Mouse (Mus musculus) ovary, adult 18-20 months (tissue): ENCODE data around the gene D1Ertd622e.
"Not testable (repeated sequence)": the region's sequence is repeated elsewhere in the genome, so short reads cannot be mapped to it uniquely, and the experiment has no call there.

Experiments
- DNase-seq: peaks from one replicate; pipeline ENCODE4 v3.0.0; 2022; ENCODE audit warnings: low spot score, mixed read lengths

D1Ertd622e gene

DNA sequence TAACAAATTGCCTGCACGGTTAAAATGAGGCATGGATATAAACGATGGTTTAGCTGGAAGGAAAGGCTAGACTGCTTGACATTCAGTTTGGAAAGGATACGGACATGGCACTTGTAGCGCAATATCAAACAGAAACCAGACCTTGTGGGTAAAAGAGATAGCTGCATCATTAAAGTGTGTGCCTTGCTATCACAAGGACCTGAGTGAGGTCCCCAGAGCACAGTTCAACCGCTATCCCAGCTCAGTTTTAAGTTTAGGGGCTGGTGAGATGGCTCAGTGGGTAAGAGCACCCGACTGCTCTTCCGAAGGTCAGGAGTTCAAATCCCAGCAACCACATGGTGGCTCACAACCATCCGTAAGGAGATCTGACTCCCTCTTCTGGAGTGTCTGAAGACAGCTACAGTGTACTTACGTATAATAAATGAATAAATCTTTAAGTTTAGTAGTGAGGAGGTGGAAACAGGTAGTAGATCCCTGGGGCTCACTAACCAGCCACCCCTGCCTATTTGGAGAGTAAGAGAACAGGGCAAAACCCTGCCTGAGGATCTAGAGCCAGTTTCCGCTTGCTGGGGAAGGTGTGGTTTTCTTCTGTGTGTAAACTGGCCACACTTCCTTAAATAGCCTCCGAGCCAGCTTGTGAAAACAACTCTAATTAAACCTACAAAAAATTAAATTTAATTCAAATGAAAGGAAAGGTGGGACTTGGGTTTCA lies 29.2 kb downstream of the D1Ertd622e start:
- no peak for DNase-seq

DNA sequence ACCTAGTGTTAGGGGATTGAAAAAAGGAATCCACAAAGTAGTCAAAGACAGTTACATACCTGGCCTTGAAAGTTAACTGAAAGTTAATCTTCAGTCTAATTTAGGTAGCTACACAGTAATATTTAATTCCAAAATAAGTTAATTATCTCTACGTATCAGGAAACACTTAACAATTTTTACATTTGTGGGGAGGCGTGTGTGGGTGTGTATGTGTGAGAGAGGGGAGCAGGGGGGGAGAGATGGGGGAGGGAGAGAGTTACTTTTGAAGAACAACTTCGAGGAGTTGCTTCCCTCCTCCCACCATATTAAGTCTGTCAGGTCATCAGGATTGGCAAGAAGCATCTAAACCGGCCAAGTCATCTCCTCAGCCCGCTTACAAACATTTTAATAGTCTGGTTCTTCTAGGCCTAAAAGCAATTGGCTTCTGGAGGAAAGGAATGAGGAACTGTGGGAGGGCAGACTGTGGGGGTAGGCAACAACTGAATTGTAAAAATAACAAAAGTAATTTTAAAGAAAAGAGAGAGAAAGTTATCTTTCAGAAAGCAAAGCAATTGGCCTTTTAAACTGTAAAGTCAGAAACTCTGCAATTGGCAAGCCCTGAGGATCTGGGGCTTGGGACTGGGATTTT lies 29.9 kb downstream of the D1Ertd622e start:
- DNase-seq: no peak

DNA sequence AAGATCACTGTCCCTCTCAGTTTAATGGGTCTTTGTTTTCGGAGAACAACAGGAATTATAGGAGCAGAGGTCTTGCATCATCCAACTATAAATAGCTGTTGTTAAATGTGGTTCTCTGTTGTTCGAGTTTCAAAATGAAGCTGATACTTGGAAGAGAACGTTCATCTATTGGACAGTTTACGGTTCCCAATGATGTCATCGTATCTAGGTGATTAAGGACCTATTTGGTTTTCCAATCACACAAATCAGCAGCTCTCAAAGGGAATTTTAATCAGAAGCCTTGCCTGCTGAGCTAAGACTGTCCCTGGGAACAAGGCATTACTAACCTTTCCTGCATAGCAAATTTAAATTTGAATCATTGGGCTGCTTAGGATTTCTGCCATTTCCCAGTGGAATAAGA lies 31.7 kb downstream of the D1Ertd622e start:
- DNase-seq: no peak

DNA sequence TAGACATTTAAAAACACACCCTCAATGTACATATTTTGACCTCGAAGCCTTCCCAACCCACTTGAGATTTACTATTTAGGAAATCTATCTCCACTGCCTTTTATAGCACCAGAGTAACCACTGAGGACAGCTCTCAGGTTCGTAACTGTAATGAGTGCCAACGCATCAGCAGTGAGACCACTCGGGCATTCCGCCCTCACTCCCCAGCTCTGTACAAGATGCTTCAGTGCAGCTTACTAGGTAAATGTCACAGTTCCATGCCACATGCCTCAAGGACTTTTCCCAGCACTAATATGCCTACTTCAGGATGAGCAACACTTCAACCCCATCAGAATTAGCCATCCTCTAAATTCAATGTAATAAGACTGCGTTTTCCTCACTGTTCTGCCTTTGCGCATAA lies 33.0 kb downstream of the D1Ertd622e start:
- DNase-seq: no peak

DNA sequence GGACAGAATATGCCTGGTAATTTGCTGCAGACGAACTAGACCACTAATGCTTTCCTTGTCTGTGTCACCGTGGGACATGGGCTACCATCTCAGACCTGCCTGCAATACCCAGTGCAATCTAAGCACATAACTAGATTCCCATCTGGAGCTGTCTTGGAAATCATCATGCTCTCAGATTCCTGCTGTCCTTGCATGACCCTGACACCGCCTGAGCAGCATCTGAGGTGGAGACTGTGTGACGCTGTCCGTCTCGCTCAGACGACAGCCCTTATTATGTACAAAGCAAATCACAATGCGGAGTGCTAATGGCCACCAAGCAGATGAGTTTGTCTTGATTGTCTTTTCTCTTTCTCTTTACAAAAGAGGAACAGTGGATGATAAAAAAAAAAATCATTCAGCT lies 33.9 kb downstream of the D1Ertd622e start:
- no peak for DNase-seq

DNA sequence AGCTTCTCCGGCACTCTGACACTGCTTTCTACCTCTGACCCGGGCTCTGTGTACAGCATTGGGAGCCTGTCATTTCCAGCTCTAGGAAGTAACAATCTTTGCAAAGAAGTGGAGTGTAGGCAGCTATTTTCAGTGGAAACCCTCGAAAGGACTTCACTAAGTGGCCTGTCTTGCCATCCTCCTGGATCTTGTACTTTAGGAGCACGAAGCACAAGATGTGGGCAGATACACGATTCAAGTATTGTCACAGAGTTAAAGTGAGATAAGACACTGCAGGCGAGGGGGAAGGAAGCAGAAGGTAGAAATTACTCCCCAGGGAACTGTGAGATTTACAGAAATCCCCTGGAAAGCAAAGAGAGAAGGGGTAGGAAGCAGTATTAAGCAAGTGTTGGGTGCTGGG lies 36.4 kb downstream of the D1Ertd622e start:
- DNase-seq: no peak

DNA sequence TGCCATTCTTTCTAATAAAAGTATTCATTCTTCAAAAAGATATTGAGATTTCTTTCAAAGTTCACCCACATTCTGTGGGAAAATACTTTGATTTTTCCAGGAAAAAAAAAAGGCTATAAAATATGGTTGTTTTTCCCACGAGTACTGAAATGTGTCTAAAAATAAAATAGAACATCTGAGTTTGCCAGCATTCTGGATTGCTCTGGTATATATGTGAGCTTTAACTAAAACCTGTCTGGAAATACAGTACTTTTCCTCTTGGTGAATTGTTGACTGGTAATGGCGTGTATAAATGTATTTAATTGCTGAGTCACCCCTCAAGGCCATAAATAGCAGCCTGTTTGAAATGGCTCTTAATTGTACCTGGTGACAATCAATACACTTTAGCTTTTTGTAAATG lies 37.5 kb downstream of the D1Ertd622e start:
- DNase-seq: no peak

DNA sequence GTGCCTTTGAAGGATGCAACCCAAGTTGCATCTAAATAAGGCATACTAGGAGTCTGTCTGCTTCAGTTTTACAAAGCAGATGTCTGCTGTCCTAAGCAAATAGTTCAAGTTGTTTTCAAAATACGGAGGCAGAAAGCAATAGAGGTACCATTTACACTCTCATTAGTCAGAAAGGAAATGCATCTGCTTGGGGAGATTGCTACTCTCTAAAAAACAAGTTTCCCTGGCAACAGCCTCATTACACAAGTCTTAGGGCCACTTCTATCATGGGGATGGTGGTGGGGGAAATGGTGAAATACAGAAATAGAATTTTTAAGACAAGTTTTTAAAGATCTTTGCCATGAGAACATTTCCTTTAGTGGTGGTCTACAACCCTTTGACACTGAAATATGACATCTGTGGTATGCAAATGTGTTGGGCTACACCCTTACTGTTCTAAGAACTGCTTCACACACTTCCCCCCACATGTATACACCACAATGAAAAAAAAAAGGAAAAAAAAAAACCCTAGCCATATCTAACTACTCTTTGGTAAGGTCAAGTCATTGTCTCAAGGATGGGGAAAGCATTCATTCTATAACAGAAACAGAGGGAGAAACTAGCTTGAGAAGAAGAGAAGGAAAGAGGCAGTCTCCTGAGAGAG lies 38.5 kb downstream of the D1Ertd622e start:
- DNase-seq: no peak

DNA sequence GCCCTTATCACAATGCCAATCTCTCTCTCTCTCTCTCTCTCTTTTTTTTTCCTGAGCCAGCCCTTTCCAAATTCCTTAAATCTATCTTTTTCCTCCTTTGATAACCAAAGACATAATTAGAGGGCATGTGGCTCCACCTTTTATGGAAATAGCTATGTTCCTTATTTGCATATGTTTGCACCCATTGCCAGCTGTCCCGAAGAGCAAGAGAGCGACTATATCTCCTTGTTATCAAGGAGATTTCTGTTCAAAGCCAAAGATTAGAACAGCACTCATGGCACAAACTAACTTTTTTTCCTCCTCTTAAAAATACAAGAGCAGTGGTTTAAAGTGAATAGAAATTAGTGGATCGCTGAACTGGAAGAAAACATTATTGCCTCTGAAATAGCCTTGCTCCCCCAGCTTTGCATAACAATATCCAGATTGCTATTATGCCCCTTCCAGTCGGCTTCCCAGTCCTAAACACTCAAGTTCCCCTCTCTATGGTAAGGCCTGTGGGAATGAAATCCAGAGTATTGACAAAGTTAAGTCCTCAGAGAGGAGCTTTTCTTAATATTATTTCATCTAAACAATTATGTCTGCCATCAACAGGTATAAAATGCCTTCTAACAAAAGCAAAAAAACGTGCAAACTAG lies 39.2 kb downstream of the D1Ertd622e start:
- no peak for DNase-seq

DNA sequence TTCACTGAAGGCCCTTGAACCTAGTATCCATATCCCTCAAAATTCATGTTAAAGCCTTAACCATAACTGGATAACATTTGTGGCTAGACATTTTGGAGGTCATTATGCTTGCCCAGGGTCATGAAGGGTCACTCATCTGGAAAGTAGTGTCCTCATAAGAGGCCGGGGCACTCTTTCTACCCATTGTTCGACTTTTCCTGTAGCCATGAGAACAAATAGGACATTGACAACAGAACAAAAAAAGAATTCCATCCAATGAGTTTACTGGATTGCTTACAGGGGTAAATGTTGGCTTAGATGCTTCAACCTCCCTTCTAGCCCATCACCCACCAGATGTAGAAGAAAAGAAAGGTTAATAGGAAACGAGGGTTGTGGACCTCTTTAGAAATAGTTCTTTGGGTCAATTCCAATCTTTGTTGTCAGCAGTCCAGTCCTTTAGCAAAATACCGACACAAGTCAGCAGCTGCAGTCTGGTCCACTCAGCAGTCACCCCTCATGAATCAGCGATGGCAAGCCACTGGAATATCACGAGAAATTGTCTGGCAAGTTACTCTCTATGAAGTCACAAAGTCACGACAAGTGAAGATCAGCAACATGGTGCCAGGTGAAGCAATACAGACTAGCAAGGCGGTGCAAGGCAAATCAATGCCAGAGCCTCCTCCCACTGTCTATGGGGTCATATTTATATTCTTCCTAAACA lies 42.1 kb downstream of the D1Ertd622e start:
- DNase-seq: no peak

DNA sequence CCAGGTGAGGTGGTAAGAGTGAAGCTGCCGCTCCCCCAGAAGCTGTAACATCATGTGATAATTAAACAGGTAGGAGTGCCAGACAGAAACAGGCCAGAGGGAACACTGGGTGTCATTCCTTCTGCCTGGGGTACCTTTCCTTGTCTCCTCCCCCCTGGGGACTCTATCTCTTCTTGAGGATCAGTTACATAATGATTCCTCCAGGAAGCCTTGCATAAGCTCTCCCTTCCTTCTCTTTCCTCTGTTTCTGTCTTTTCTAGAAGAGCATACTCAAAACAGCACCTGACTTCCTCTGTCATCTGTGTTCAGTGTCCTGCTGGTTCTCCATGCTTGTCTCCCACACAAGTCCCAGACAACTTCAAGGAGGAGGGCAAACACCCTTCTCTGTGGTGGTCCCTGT lies 46.3 kb downstream of the D1Ertd622e start:
- DNase-seq: no peak

DNA sequence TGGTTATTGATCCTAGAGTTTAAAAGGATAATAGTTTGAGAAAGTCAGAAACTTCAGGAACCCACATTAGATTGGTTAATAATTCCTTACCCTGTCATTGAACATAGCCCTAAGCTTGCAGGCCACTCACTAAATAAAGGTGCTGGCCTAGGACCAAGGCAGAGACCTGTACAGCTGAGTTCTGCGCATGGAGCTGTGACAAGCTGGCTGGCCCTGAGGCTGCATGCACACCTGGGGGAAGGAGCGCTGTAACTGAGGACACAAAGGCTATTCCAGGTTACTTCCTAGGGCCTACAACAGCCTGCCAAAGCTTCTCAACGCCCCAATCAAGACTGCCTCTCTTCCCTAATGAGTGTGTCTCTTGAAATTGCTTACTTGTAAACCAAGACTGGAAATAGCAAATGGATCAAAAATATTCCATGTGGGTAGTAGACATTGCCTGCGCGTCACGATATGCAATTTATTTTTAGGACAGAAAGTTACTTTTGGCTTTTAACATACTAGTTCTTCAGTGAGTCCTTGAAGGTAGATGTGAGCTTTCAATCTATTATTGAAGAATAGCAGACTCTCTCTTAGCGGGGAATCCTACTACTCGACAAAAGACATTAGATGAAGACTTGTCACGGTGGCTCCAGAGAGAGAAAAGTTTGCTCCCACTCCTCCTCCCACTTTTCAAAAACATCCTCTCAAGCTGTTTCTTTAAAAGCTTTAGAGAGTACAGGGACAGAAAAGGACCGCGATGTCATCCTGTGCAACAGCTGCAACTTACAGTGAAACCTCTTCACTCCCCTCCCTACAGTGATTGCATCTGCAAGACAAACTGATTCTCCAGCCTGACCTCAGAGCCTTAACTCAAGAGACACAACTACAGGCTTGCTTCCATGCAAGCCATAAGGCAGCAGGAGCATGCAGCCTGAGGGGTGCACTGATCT lies 47.1 kb downstream of the D1Ertd622e start:
- no peak for DNase-seq

DNA sequence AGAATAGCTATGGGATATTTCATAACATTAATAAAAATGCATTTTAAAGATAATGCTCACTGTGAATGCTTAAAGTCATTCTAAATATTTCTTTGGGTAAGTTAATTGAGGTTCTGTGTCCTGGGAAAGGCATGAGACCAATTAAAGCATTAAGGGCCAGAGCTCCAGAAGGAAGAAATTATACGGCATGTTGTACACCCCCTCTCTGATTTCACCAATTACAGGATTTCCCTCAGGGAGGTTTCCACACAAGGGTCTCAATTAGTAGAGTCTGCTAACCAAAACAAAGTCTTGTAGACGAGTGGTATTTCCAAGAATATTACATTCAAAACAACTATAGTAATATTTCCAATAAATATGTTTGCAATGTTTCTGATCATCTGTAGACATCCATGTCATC lies 50.1 kb downstream of the D1Ertd622e start:
- DNase-seq: no peak

DNA sequence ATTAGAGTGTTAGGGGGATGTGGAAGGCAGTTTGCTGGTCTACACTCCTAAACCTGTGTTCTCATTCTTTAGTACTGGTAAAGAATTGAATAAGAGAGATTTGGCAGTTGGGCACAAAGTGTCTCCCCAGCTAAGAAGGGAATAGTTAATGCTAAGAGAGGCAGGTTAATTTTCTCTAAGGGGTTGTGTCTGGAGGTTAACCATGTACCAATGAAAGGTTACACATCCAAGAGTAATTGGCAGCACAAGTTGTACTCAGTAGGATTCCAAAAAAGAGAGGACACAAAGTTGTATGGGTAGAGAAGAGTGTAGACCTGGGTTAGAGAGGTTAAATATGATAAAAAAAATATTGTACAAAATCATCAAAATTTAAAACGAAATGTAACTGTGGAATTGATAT lies 58.5 kb downstream of the D1Ertd622e start:
- DNase-seq: no peak

DNA sequence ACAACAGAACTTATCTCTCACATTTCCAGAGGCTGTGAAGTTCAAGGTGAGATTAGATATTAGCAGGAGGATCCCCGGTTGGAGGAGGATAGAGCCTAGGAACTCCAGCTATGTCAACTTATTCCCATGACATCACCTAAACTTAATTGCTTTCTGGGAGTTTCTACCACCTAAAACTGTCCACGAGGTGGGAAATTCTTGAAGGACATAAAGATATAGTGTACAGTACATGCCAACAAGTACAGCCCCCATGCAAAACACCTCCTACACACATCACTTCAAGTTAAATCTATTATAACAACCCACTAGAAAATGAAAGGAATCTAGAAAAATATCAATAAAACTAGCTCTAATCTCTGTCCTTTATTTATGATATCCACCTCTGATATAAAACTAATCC lies 61.5 kb downstream of the D1Ertd622e start:
- no peak for DNase-seq

DNA sequence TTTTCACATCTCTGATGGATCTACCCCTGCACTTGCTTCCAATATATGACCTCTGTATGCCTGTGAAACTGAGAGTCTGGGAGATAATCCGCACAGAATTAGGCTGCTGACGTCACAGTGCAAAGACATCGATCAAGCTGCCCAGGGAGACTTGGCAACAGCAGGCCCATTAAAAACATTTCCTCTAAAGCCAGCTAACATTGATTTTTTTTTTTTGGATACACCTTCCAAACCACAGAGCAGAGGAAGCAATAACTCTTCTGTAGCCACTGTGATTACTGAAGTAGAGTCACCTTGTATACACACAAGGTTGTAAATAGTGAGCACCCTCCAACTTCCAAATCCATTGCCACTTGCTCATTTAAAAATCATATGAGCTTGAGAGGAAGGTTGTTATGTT lies 62.8 kb downstream of the D1Ertd622e start:
- no peak for DNase-seq

DNA sequence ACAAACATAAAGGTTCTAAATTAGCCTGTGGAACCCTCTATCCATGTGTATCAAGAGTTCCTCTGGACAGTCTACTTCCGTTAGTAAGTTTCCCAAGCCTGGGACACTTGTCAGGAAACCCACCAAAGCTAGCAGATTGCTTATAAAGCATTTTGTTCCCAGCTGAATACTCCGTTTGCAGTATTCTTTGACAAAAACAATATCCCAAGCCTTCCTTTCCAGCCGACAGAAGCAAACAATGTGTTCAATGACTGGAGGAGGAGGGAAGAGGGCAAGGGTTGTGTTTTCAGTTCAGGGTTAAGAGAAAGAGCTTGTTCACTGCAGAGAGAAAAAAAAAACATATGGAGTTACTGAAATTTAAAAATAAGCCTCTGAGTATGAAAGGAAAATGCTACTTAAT lies 73.3 kb downstream of the D1Ertd622e start:
- DNase-seq: no peak

DNA sequence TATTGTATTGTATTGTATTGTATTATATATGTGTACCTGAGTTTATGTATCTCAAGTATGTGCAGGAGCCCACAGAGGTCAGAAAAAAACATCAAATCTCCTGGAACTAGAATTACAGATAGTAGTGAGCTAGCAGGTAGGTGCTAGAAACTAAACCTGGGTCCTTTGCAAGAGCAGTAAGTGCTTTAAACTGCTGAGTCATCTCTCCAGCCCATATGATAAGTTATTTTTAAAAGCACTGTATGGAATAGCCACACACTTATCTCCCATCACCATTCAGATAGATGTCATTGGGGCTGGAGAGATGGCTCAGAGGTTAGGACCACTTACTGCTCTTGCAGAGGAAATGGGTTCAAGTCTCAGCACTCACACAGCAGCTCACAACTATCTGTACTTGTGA lies 76.8 kb downstream of the D1Ertd622e start:
- no peak for DNase-seq

DNA sequence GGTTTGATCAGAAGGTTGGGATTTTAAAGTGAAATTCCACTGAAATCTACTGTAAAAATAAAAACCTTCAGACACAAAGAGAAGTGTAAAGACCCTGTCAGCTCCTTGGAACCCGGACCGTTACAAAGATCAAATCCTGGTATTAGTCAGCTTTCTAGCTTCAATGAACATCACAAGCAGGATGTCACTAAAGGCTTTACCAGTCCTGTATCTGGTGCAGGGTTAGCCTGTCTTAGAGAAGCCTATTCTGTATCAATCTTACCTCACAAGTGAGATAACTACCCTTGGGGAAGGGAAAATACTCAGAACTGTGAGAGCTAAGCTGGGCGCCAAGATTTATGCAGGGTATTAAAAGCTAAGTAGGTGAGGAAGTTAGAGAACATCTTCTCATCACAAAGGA lies 77.7 kb downstream of the D1Ertd622e start:
- no peak for DNase-seq

DNA sequence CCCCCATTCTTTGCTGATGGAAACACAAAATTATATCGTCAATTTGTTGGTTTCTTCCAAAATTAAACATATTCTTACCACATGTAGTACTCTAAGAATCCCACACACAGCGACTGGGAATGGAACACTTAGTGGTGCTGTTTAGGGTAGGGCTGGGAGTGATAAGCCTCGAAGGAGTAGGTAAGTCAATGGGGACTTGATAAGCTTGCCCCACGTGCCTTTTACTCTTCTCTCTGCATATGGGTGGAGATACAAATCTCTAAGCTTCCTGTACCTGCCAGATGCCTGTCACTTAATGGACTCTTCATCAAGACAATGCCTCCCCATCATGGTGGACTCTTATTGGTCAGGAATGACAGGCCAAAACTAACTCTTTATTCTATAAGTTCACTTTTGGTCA lies 78.8 kb downstream of the D1Ertd622e start:
- no peak for DNase-seq

DNA sequence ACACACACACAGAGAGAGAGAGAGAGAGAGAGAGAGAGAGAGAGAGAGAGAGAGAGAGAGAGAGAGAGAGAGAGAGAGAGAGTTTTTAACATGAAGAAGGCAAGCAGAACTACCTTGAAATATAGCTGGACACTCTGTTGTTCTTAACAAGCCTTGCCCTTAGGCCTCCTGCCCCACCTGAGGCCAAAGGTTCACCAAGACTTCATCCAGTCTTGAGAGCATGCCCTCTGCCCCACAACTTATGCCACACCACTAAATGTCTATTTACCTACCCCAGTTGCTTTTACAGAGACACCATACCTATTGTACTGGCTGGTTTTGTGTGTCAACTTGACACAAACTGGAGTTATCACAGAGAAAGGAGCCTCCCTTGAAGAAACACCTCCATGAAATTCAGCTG lies 81.2 kb downstream of the D1Ertd622e start:
- not testable (repeated sequence) for DNase-seq
